Mouse (Mus musculus): ENCODE results near the gene Atl3.

Atl3 gene

DNA sequence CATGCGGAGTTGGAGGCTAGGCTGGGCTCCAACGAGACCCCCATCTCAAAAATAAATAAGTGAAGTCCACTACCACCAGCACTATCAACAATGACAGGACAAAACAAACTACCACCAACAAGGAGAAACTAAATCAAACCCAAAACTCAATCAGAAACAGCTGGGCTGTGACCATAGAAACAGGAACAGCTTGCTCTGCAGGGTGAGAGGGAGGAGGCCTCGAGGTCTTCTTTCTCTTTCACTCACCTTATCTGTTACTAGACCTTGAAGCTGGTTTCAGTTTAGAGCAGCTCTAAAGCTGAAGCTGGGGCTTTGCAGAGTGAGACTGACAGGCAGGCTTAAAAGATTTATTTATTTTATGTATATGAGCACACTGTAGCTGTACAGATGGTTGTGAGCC is 67.6 kb downstream of the Atl3 start:
- no peak for DNase-seq (ENCODE audit: low spot score)

DNA sequence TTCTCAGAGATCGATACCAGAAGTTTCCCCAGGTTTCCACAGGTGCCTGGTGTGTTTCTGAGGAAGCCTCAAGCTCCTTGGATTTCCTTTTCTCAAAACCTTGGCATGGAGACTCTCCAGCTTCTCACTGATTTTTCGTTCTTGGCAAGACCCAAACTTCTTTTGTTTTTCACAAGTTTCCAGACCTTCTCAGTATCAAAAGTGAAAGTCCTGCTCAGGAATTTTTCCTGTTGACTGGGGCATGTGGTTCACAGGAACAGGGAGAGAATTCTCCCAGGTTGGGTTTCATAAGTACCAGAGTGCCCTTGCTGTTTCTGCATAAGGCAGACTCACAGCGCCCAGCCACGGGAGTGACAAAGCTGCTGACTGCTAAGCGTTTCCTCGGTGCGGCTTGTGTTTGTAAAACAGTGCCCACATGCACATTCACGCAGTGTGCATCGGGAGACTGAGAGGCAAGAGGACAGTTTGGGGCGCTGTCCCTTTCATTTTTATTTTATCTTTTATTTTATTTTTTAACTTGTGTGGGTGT is 68.8 kb downstream of the Atl3 start:
- no peak for DNase-seq (ENCODE audit: low spot score)

DNA sequence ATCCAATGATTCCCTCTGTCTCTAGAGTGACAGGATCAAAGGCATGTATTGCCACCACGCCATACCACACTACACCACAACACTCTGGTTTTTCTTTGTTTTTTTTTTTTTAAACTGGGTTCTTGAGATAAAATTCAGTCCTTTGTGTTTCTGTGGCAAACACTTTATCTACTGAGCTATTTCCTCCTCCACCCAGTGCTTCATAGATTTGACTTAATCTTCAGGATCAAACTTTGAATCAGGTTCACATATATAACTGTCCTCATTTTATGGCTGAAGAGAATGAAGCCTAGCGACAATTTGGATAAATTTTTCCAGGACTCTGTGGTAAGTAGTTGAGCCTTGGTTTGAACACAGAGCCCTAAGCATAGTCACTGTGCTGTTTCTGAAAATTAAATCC is 69.8 kb downstream of the Atl3 start:
- DNase-seq (ENCODE audit: low spot score) = no peak

DNA sequence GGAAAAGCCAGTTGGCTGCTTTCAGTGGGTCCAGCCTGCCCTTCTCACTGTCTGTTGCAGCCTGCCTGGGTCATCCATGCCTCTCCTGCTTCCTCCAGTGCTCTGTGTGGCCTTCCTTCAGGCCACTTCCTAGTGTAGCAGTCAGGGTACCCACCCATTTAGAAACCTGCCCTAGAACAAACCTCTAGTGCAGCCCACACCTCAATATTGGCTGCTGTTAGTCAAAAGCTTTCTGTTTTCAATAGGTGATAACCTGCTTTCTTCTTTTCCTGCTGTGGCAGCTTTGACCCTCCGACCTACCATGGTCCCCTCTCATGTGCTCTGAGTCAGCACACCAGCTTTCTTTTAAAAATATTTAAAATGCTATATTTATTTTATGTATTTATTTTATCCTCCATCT is 70.6 kb downstream of the Atl3 start:
- DNase-seq (ENCODE audit: low spot score) = no peak

DNA sequence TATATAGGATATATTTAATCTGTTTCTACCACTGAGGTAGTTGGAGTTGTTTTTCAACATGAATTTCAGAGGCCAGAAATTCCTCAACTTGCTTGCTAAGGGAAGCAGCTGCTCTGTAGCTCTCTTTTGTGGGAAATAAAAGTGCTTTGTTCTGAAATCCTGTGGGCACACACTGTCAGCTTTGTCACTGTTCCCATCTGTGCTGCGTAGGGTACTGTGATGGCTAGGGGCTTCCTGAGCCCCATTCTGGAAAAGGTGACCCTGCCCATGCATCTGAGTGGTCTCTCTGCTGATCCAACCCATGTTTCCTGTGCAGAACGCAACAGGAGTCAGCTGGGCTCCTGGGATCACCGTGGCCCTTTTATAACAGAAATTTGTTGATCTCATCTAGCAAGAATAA is 73.0 kb downstream of the Atl3 start:
- no peak for DNase-seq (ENCODE audit: low spot score)

DNA sequence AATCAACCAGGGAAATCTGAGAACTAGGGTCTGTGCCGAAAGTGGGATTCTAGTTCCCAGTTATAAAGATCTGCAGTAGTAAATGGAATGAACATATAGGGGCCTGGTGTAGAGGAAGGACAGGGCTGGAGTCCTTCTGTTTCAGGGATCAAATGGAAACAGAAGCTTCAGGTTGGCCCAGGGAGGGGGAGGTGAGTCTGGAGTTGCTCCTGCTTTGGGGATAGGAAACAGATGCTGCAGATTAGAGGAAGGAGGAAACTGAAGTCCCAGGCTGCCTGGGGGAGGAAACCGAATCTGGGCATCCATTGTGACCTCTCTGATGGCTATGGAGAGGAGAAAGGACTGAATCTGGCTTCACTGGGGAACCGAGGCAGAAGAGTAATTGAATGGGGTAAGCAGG is 74.5 kb downstream of the Atl3 start:
- no peak for DNase-seq (ENCODE audit: low spot score)

DNA sequence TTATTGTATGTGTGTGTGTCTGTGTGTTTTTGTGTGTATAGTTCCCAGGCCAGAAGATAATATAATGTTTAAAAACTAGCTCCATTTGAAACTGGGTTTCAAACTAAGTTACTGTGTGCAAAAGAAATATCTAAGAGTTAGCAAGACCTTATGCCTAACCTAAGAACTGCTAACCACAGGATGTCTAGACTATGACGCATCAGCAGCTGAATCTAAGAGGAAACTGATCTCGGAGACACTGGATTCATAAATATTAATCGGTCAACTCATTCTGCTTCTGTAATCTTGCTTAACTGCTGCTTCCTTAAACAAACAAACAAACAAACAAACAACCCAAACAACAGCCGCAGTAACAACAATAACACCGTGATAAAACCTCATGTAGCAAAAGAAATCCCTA is 75.8 kb downstream of the Atl3 start:
- no peak for DNase-seq (ENCODE audit: low spot score)

DNA sequence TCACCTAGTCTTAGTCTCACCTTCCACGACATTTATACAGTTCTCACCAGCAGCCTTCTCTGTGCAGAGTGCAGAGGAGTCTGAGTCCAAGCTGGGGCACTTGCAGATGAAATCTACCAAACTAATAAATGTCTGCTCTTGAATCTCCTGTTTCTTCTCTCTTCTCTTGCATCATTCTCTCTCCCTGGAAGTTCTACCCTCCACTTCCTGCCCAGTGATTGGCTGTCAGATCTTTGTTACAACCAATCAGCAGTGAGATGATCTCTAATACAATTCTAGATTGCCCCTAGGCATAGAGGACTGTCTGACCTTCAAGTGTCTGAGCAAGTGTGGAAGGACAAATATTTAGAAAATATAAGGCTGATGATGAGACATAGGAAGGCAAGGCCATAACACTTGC is 82.3 kb downstream of the Atl3 start:
- DNase-seq (ENCODE audit: low spot score) = no peak

DNA sequence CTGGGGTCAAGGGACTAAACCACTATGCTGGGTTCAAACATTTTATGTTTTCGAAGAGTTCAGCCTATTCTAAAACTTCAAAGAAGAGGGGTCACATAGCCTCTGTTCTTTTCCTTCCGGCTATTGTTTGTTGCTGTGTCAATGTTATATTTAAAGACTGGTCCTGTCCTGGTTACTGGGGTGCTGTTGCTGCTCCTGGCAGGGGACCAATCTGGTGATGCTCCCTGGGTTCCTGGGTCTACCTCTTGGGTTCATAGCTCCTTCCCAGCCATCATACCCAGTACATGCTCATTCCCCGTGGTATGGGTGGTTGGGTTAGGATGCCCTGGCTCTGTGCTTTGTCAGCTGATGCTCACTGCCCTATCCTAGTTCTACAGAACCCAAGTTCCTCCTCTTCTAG is 83.9 kb downstream of the Atl3 start:
- no peak for DNase-seq (ENCODE audit: low spot score)

DNA sequence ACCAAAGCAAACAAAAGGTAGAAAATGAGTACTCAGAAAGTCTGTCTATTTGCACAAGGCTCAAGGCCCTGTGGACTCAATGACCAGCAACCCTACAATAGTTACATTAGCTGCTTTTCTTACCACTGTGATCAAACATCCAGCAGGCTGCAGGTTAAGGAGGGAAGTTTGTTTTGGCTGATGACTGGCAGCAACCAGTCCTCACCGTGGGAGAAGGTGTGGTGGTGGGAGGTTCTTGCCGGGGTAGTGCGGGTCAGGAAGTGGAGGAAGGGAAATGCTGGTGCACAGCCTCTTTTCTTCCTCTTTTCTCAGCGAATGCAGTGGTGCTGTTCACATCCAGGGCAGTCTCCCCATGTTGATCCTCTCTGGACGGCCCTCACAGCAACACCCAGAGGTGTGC is 87.2 kb downstream of the Atl3 start:
- DNase-seq (ENCODE audit: low spot score) = no peak

DNA sequence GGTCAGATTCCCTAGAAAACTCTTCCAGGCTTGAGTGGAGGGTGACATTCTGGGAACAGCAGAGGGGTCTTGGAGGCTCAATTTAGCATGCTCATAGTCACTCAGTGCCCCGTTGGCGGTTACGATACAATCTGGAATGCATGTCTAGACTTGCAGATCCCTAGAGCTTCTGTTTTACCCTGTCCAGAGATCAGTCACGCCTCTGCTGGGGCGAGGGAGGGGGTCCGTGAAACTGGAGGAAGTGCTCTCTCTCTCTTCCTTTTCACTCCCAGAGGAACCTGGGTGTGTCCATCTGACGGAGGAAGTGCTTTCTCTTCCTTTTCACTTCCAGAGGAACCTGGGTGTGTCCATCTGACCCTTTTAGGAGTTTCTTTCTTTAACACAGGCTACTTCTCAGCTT is 89.3 kb downstream of the Atl3 start:
- no peak for DNase-seq (ENCODE audit: low spot score)

DNA sequence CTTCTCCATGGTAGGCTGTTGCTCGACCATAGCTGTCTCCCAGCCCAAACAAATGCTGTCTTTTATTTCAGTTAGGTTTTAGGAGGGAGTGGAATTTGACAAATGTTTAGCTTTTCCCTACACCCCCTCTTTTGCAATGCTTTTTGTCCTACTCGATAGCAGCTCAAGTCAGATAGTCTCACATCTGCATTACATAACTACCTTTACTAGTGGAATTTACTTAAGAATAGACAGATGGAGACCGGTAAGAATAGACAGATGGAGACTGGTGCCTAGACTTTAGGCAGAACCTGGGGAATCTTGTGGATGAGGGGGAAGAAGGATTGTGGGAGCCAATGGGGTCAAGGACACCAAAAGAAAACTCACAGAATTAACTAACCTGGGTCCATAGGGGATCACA is 89.8 kb downstream of the Atl3 start:
- no peak for DNase-seq (ENCODE audit: low spot score)

DNA sequence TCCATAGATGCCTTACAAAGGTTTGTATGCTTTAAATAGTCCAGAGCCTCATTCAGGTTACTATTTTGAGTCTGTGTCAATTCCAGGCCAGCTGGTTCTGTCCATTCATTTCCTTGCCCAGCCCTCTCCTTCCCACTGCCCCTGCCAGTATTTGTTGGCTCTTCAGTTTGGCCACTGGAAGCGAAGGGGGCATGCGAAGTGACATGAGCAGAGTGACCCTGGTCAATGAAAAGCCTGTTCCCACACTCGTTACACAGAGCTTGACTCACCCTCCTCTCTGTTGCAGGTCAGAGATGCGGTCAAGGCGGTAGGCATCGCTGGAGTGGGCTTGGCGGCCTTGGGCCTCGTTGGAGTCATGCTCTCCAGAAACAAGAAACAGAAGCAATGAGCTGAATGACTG is 91.4 kb downstream of the Atl3 start:
- no peak for DNase-seq (ENCODE audit: low spot score)

DNA sequence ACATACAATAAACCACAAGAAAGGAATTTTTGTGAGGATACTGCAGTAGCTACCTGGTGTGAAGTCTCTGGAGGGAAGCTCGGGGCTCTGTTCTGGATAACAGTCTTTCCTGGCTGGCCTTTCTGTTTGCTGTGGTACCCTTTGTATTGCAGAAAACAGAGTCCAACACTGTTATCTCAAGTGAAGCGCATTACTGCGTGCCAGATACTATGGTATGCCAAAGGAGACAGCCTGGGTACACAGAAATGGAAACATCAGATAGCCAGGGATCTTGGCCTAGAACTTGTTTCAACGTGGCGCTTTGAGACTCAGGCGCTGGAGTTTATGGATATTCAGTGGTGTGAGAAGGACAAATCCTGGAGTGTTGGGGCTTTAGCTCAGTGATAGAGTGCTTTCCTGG is 91.9 kb downstream of the Atl3 start:
- no peak for DNase-seq (ENCODE audit: low spot score)
